Mouse (Mus musculus) heart, adult 2 months (tissue): Measurements from ENCODE around the gene Terb1. TPM values are rescaled to one million over a fixed set of nuclear protein-coding genes. Genes with fewer than 3 reads are reported as not detected.

Experiments used
- DNase-seq, 2 experiments: peaks; one replicate each; pipeline ENCODE4 v3.0.0; 2021
- H3K27ac ChIP-seq: fragments of 200-600 bp; 2 replicates; pipeline ENCODE4 v1.8.1; 2022
- H3K27me3 ChIP-seq: fragments of 200-500 bp; 2 replicates; pipeline ENCODE4 v1.6.1; 2012; ENCODE audit warnings: mild to moderate bottlenecking, low read length, inconsistent platforms, mixed read lengths; ENCODE audit not compliant: control insufficient read depth, insufficient read depth
- H3K36me3 ChIP-seq: fragments of 200-500 bp; 2 replicates; pipeline ENCODE4 v1.6.1; 2012; ENCODE audit warnings: low read length, inconsistent platforms; ENCODE audit not compliant: control insufficient read depth, insufficient read depth
- H3K4me1 ChIP-seq: fragments of 200-500 bp; 2 replicates; pipeline ENCODE4 v1.6.1; 2011; ENCODE audit warnings: low read length; ENCODE audit not compliant: control insufficient read depth, insufficient read depth
- H3K4me3 ChIP-seq: fragments of 200-600 bp; 2 replicates; pipeline ENCODE4 v1.8.1; 2022
- H3K79me2 ChIP-seq: fragments of 200-500 bp; replicated peaks from 2 replicates; pipeline ENCODE4 v1.6.1; 2012; ENCODE audit warnings: mild to moderate bottlenecking, inconsistent platforms, low read length, moderate library complexity, mixed read lengths; ENCODE audit not compliant: control insufficient read depth, insufficient read depth
- H3K9ac ChIP-seq: fragments of 200-500 bp; 2 replicates; pipeline ENCODE4 v1.6.1; 2012; ENCODE audit warnings: low read depth, mild to moderate bottlenecking, control low read depth, inconsistent platforms, low read length, mixed read lengths
- CTCF ChIP-seq: fragments of 200-600 bp; IDR thresholded peaks from 2 replicates; pipeline ENCODE4 v1.8.1; 2022; ENCODE audit warnings: antibody characterized with exemption, mild to moderate bottlenecking, moderate library complexity
- EP300 ChIP-seq: fragments of 200-500 bp; IDR thresholded peaks from 2 replicates; pipeline ENCODE4 v1.6.1; 2011; ENCODE audit warnings: low read depth, low read length, control low read depth; ENCODE audit not compliant: insufficient read depth
- POLR2A ChIP-seq: fragments of 200-500 bp; IDR thresholded peaks from 2 replicates; pipeline ENCODE4 v1.6.1; 2011; ENCODE audit warnings: mild to moderate bottlenecking, low read depth, low read length, control low read depth; ENCODE audit not compliant: insufficient read depth
- WGBS: fragments of 180-500 bp; shearing (Covaris S2); methylation state at CpG from one replicate; pipeline ENCODE4 v1.1.7; 2018; 5-methylcytosine and 5-hydroxymethylcytosine counted together
- intact Hi-C: fragments of 180-260 bp; cut with DNase I; formaldehyde crosslinking; loops from one replicate; pipeline ENCODE4 v1.15.1; 2025
- polyA plus RNA-seq: library from polyadenylated mRNA; depleted of rRNA; stranded (reverse); fragments of >200 nt; gene quantifications from 2 replicates; pipeline ENCODE4 v1.2.3, GENCODE M21; 2012
- total RNA-seq, 2 experiments: library from RNA; stranded (reverse); gene quantifications; 2 replicates each; pipeline ENCODE4 v1.2.3; 2021

Gene Terb1
- total and polyA plus RNA-seq, 3 experiments: not detected

DNA sequence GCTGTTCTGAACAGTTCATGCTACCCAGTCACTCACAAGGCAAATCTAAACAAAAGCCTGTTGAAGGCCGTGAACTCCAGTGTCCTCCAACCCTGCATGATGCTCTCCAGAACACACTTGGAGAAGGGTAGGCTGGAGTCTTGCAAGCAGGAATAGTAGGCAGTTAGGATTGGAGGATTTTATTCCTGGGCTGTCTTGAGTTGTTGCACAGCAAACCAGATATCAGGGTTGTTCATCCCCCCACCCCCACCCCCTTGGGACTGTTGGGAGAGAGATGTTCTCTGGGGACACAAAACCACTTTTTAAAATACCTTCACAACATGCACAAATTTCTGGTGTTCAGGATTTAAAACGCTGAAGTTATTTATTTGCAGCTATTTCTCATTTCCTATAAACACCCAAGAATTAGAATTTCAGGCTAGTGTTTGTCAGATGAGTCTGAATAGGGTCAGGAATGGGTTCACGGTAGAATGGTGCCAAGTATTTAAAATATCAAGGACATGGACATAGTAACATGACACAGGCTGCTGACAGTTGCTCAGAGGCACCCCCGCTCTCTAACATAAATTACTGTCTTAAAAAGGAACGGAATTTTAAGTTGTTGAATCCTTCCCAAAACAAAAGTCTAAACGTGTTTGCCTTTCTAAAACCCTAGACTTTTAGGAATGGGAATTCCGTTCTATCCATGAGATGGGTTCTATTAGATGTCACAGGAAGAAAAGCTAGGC, 96.7 kb downstream of the Terb1 start:
- no peak for TF ChIP-seq EP300
- TF ChIP-seq CTCF: no peak
- no peak for TF ChIP-seq POLR2A
- DNase-seq: no peak
- Histone ChIP-seq H3K36me3 (no peaks in the 10 kb centered on the region), H3K4me3 (no peak overlapping the region), H3K27ac (no peak overlapping the region), H3K9ac (no peak overlapping the region), H3K4me1 (no peaks in the 10 kb centered on the region; the same call in none of the 2 replicates), H3K27me3 (no peaks in the 10 kb centered on the region), H3K79me2 (no peaks in the 10 kb centered on the region)
- WGBS: 35% methylated on average over 7 of the region's 7 CpGs
- intact Hi-C loops: no loop called here

DNA sequence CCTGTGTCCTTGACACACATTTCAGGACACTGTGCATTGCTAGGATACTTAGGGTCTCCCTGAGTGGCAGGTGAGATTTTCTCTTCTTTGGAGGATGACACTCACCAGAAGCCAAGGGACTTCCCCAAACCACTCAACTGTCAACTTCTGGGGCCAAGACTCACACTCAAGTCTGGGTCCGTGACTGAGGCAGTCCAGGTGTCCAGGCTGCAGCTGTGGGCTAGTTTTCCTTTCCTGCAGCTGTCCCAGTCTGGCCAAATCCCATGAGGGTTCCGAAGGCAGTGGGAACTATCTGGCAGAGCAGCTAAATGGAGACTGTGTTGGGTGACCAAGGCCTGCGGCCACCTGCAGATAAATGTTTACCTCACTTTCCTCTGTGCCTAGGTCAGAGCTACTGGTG, 97.7 kb downstream of the Terb1 start:
- Histone ChIP-seq H3K27ac (no peak overlapping the region), H3K4me3 (no peak overlapping the region), H3K9ac (no peak overlapping the region), H3K27me3 (no peaks in the 10 kb centered on the region), H3K36me3 (no peaks in the 10 kb centered on the region), H3K4me1 (no peaks in the 10 kb centered on the region; the same call in none of the 2 replicates), H3K79me2 (no peaks in the 10 kb centered on the region)
- no peak for DNase-seq
- WGBS: 47% methylated on average over 3 of the region's 3 CpGs
- intact Hi-C loops: no loop called here
- TF ChIP-seq POLR2A (no peak), EP300 (no peak), CTCF (no peak)

DNA sequence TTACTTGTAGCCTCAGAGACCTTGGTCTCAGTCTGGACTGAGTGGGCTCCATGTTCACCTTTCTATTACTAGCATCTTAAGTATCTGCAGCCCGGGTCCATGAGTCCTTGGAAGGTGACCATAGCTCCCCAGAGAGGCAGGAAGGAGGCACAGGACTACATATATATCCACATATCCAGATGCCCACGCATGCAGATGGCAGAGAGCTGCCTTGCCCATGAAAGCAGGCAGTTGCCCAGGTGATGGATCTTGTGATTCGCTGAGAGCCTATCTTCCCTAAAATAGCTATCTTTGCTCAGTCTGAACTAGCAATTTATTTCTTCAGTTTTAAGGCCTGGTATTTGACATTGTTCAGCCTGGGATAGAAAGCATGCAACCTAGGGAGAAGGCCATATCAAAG, 98.2 kb downstream of the Terb1 start:
- no peak overlapping the region for H3K27ac ChIP-seq
- no peak for TF ChIP-seq POLR2A
- TF ChIP-seq EP300: no peak
- TF ChIP-seq CTCF: no peak
- H3K36me3 ChIP-seq: no peaks in the 10 kb centered on the region
- H3K4me3 ChIP-seq: no peak overlapping the region
- no peak overlapping the region for H3K9ac ChIP-seq
- DNase-seq: no peak
- H3K4me1 ChIP-seq: no peaks in the 10 kb centered on the region; the same call in none of the 2 replicates
- no peaks in the 10 kb centered on the region for H3K27me3 ChIP-seq
- intact Hi-C loops: no loop called here
- H3K79me2 ChIP-seq: no peaks in the 10 kb centered on the region
- 87% methylated on average over 3 of the region's 3 CpGs for WGBS

DNA sequence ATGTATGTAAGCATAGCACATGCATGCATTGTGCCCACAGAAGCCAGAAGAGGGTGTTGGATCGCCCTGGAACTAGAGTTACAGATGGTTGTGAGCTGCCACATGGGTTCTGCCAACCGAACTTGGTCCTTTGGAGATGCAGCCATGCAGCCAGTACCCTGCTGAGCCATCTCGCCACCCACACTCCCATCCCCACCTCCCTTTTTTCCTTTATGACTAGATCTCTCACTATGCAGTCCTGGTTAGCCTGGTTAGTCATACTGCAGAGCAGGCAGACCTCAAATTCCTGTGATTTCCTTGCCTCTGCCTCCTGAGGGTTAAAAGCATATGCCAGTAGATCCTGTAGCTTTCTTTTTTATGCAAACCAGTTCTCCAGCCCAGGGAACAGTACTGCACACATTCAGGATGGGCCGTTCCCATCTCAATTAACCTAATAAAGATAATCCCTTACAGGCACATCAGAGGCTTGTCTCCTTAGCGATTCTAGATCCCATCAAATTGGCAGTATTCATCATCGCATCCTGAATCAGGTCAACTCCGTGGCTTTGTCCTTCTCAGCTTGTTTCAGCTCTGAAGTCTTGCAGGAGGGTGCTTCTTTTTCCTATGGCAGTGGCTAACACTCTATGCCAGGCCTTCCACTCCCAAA, 99.0 kb downstream of the Terb1 start:
- 80% methylated on average over 7 of the region's 7 CpGs for WGBS
- no peak for DNase-seq
- no peak overlapping the region for H3K27ac ChIP-seq
- TF ChIP-seq EP300: no peak
- no peak for TF ChIP-seq POLR2A
- no peak for TF ChIP-seq CTCF
- no peak overlapping the region for H3K9ac ChIP-seq
- intact Hi-C loops: no loop called here
- no peaks in the 10 kb centered on the region for H3K27me3 ChIP-seq
- no peak overlapping the region for H3K4me3 ChIP-seq
- no peaks in the 10 kb centered on the region for H3K79me2 ChIP-seq
- H3K36me3 ChIP-seq: no peaks in the 10 kb centered on the region
- H3K4me1 ChIP-seq: peaks cover 2% of the 10 kb centered on the region

DNA sequence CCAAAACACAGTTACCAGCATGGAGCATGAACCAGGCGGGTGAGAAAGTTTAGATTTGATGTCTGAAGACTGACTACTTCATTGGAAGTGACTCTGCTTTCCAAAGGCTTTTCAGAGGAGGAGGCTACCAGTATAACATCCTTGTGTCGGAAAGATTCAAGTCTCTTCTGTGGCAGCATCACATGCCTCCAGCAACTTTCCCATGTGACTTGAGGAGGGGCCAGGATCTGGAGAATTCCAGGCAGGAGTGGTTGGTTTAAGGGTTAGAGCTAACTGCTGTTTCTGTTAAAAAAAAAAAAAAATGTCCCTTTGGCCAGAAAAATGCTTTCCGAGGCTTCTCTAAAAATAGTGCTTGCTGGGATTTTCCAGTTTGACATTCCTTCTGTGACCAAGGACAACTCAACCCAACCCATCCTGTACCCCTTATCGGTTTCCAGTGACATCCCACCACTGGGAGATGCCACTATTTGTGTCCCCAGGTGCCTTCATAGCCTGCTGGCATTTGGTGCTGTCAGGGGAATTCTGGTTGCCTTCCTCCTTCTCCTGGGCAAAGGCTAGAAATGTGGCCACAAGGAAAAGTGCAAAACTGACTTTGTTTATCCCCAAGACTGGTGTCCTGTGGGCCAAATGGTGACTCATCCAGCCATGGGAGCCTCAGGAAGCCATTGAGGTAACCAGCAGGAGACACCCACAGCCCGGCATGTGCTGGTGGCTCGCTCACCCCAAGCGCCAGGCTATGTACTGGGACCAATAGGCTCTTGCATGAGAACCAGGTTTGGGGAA, 101.2 kb downstream of the Terb1 start:
- Histone ChIP-seq H3K9ac (no peak overlapping the region), H3K27ac (peak overlapping the region; percentile 20; the same call in 1 of the 2 replicates), H3K79me2 (no peaks in the 10 kb centered on the region), H3K4me3 (no peak overlapping the region), H3K36me3 (no peaks in the 10 kb centered on the region), H3K4me1 (peaks cover 6% of the 10 kb centered on the region), H3K27me3 (no peaks in the 10 kb centered on the region)
- WGBS: 59% methylated on average over 7 of the region's 7 CpGs
- intact Hi-C loops: no loop called here
- DNase-seq: peak in 1 of 2 experiments; percentile 17
- TF ChIP-seq POLR2A (no peak), EP300 (no peak), CTCF (no peak)
